Mouse (Mus musculus) bone marrow, adult 2 months (tissue): ENCODE data around the gene Tpte.

Experiments
- CTCF ChIP-seq: fragments of 200-500 bp; IDR thresholded peaks from 2 replicates; pipeline ENCODE4 v1.5.1; 2011; ENCODE audit warnings: low read length, control low read depth; ENCODE audit not compliant: control insufficient read depth, insufficient read depth
- POLR2A ChIP-seq: fragments of 200-500 bp; IDR thresholded peaks from 2 replicates; pipeline ENCODE4 v1.6.1; 2011; ENCODE audit warnings: low read depth, mild to moderate bottlenecking, control low read depth, low read length, borderline replicate concordance; ENCODE audit not compliant: control insufficient read depth

GRCm38 (mm10) chr8:22398142-22398951, 115.1 kb downstream of the Tpte start, which contains the start of gene Slc25a15:
- TF ChIP-seq POLR2A (peak; percentile 92; the same call in 1 of the 2 replicates), CTCF (no peak)
